Mouse (Mus musculus) liver, postnatal 0 days (tissue): ENCODE data around the gene Nfya. TPM values are rescaled to one million over a fixed set of nuclear protein-coding genes. Genes with fewer than 3 reads are reported as not detected.

Experiments
- ATAC-seq: fragments of 200-750 bp; cut with Nextera tagmentation; 2 replicates; pipeline ENCODE4 v1.8.0; 2017; ENCODE audit warnings: mild to moderate bottlenecking, moderate library complexity
- DNase-seq: peaks from one replicate; pipeline ENCODE4 v3.0.0-alpha.2; 2016
- H3K27ac ChIP-seq: fragments of 300-500 bp; sonication (generic); 2 replicates; pipeline ENCODE4 v1.5.1; 2014; ENCODE audit warnings: antibody characterized with exemption, moderate library complexity, mild to moderate bottlenecking, low read depth
- H3K27me3 ChIP-seq: fragments of 300-500 bp; sonication (generic); 2 replicates; pipeline ENCODE4 v1.6.1; 2014; ENCODE audit warnings: low read length, control low read depth, mixed read lengths; ENCODE audit not compliant: insufficient read depth
- H3K36me3 ChIP-seq: fragments of 300-500 bp; sonication (generic); replicated peaks from 2 replicates; pipeline ENCODE4 v1.6.1; 2014; ENCODE audit warnings: mild to moderate bottlenecking, control low read depth, low read length, moderate library complexity, mixed read lengths; ENCODE audit not compliant: insufficient read depth
- H3K4me1 ChIP-seq: fragments of 300-500 bp; sonication (generic); 2 replicates; pipeline ENCODE4 v1.6.1; 2014; ENCODE audit warnings: antibody characterized with exemption, mild to moderate bottlenecking, control low read depth; ENCODE audit not compliant: insufficient read depth
- H3K4me2 ChIP-seq: fragments of 300-500 bp; sonication (generic); 2 replicates; pipeline ENCODE4 v1.6.1; 2014; ENCODE audit warnings: low read depth, mild to moderate bottlenecking, low read length, moderate library complexity, mixed read lengths
- H3K4me3 ChIP-seq: fragments of 300-500 bp; sonication (generic); 2 replicates; pipeline ENCODE4 v1.5.1; 2014; ENCODE audit warnings: low read depth, low read length
- H3K9ac ChIP-seq: fragments of 300-500 bp; sonication (generic); replicated peaks from 2 replicates; pipeline ENCODE4 v1.6.1; 2014; ENCODE audit warnings: mild to moderate bottlenecking, moderate library complexity
- H3K9me3 ChIP-seq: fragments of 300-500 bp; sonication (generic); 2 replicates; pipeline ENCODE4 v1.6.1; 2016; ENCODE audit warnings: mild to moderate bottlenecking, control low read depth, low read length, mixed read lengths
- CTCF ChIP-seq: sonication (generic); IDR thresholded peaks from 2 replicates; pipeline ENCODE4 v1.5.1; 2016; ENCODE audit warnings: antibody characterized with exemption, low read depth
- EP300 ChIP-seq: IDR thresholded peaks from 2 replicates; pipeline ENCODE4 v1.6.1; 2016; ENCODE audit warnings: antibody characterized with exemption, low read depth, mild to moderate bottlenecking
- WGBS: fragments of 180-500 bp; shearing (Covaris S2); extraction: QIAGEN DNeasy Blood & Tissue Kit; methylation state at CpG from one replicate; pipeline ENCODE4 v1.1.7; 2014; ENCODE audit not compliant: insufficient replicate concordance; 5-methylcytosine and 5-hydroxymethylcytosine counted together
- polyA plus RNA-seq: library from polyadenylated mRNA; unstranded; fragments of >200 nt; fragmentation: Nextera tagmentation; extraction: Ambion mirVana; gene quantifications from 2 replicates; pipeline ENCODE4 v1.2.1, GENCODE M21; 2015

Nfya gene
- polyA plus RNA-seq, 1 experiment from 2014 or later, result 3.7 TPM

- no peaks in the 10 kb centered on the region for H3K9me3 ChIP-seq
- H3K9ac ChIP-seq, result no peak overlapping the region
- no peak overlapping the region for H3K4me3 ChIP-seq
- WGBS, result 42% methylated on average over 2 of the region's 2 CpGs
- H3K4me2 ChIP-seq, result no peak overlapping the region
- ATAC-seq, result no peak
- TF ChIP-seq EP300, result no peak
- TF ChIP-seq CTCF, result no peak
- H3K27ac ChIP-seq, result no peak overlapping the region
- H3K27me3 ChIP-seq, result no peaks in the 10 kb centered on the region
- H3K4me1 ChIP-seq, result no peaks in the 10 kb centered on the region
- DNase-seq, result no peak
- peaks cover 46% of the 10 kb centered on the region for H3K36me3 ChIP-seq
Observed at GRCm38 (mm10) chr17:48385786-48386461, 23.8 kb downstream of the Nfya start.

GRCm38 (mm10) chr17:48379050-48379449, 30.7 kb downstream of the Nfya start:
- no peak overlapping the region for H3K4me2 ChIP-seq
- no peaks in the 10 kb centered on the region for H3K27me3 ChIP-seq
- ATAC-seq (no peak), DNase-seq (no peak)
- TF ChIP-seq CTCF (no peak), EP300 (no peak)
- H3K9me3 ChIP-seq, result no peaks in the 10 kb centered on the region
- H3K9ac ChIP-seq, result no peak overlapping the region
- no peak overlapping the region for H3K4me3 ChIP-seq
- no peaks in the 10 kb centered on the region for H3K4me1 ChIP-seq
- no peak overlapping the region for H3K27ac ChIP-seq
- no peaks in the 10 kb centered on the region for H3K36me3 ChIP-seq

- WGBS, result 79% methylated on average over 1 of the region's 1 CpGs
- H3K9me3 ChIP-seq, result no peaks in the 10 kb centered on the region
- no peak for ATAC-seq
- H3K9ac ChIP-seq, result no peak overlapping the region
- H3K27ac ChIP-seq, result no peak overlapping the region
- no peak overlapping the region for H3K4me2 ChIP-seq
- no peaks in the 10 kb centered on the region for H3K36me3 ChIP-seq
- H3K4me1 ChIP-seq, result no peaks in the 10 kb centered on the region
- H3K4me3 ChIP-seq, result no peak overlapping the region
- TF ChIP-seq CTCF (no peak), EP300 (no peak)
- DNase-seq, result no peak
- no peaks in the 10 kb centered on the region for H3K27me3 ChIP-seq
Observed at GRCm38 (mm10) chr17:48376102-48376501, 33.6 kb downstream of the Nfya start.

- TF ChIP-seq CTCF (no peak), EP300 (no peak)
- H3K9me3 ChIP-seq, result no peaks in the 10 kb centered on the region
- no peak overlapping the region for H3K4me3 ChIP-seq
- ATAC-seq, result no peak
- no peak overlapping the region for H3K27ac ChIP-seq
- no peaks in the 10 kb centered on the region for H3K27me3 ChIP-seq
- no peaks in the 10 kb centered on the region for H3K4me1 ChIP-seq
- H3K36me3 ChIP-seq, result no peaks in the 10 kb centered on the region
- H3K4me2 ChIP-seq, result no peak overlapping the region
- no peak for DNase-seq
- no peak overlapping the region for H3K9ac ChIP-seq
- WGBS, result 81% methylated on average over 8 of the region's 8 CpGs
Observed at GRCm38 (mm10) chr17:48372987-48373386, 36.7 kb downstream of the Nfya start.

GRCm38 (mm10) chr17:48371621-48372020, 38.1 kb downstream of the Nfya start:
- no peak overlapping the region for H3K4me2 ChIP-seq
- no peaks in the 10 kb centered on the region for H3K4me1 ChIP-seq
- no peak for DNase-seq
- ATAC-seq, result no peak
- H3K9me3 ChIP-seq, result no peaks in the 10 kb centered on the region
- no peaks in the 10 kb centered on the region for H3K36me3 ChIP-seq
- no peak overlapping the region for H3K4me3 ChIP-seq
- H3K27me3 ChIP-seq, result no peaks in the 10 kb centered on the region
- TF ChIP-seq CTCF, result no peak
- TF ChIP-seq EP300, result no peak
- H3K27ac ChIP-seq, result no peak overlapping the region
- H3K9ac ChIP-seq, result no peak overlapping the region

- 81% methylated on average over 5 of the region's 5 CpGs for WGBS
- Histone ChIP-seq H3K36me3 (no peaks in the 10 kb centered on the region), H3K4me3 (no peak overlapping the region), H3K27me3 (no peaks in the 10 kb centered on the region), H3K4me1 (no peaks in the 10 kb centered on the region), H3K4me2 (no peak overlapping the region), H3K27ac (no peak overlapping the region), H3K9me3 (no peaks in the 10 kb centered on the region), H3K9ac (no peak overlapping the region)
- DNase-seq (no peak), ATAC-seq (no peak)
- no peak for TF ChIP-seq EP300
- TF ChIP-seq CTCF, result no peak
Observed at GRCm38 (mm10) chr17:48366806-48367205, 42.9 kb downstream of the Nfya start.
